Mouse (Mus musculus) ovary, adult 18-20 months (tissue): ENCODE results near the gene Gm49337.
"Not testable (repeated sequence)": the region's sequence is repeated elsewhere in the genome, so short reads cannot be mapped to it uniquely, and the experiment has no call there.

Source experiments
- DNase-seq: peaks from one replicate; pipeline ENCODE4 v3.0.0; 2022; ENCODE audit warnings: low spot score, mixed read lengths

The Gm49337 gene

DNA sequence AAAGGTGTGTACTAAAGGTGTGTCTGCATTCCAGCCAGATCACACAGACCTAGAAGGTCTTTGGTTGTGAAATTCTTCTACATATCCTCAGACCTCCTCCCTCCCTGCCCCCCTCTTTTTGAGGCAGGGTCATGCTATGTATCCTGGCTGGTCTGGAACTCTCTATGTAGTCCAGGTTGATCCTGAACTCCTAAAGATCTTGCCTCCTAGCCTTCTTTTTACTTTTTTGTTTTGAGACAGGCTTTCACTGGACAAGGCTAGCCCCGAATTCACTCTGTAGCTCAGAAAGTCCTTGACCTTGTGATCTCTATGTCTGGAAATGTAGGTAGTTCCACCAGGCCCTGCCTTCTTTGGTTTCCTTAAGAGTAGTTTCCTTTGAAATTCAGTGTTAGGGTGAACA lies 35.7 kb downstream of the Gm49337 start:
- no peak for DNase-seq

DNA sequence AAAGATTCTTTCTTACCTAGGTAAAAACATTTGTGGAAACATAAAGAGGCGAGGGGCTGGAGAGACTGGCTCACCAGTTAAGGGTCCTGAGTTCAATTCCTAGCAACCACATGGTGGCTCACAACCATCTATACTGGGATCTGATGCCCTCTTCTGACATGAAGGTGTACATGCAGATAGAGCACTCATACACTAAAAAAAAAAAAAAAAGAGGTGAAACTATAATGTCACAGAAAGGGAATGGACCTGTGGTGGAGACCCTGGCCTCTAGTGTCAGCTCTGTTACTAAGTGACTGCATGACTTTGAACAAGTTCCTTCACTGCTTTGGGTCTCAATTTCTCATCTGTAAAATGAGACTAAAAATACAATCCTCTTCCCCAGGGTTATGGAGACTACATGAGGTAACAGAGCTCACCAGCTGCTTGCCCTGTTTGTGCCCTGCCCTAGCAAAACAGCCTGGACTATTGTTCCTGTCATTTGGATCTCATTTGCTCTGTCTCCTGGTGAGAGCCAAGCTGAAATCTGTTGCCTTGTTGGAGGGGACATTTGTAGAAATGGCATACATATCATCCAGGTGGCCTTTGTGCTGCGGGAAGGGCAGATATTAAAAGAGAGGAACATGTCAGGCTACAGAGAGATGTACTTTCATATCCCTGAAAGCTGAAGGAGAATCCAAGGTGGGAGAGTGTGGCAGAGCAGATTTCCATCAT lies 42.9 kb downstream of the Gm49337 start:
- no peak for DNase-seq

DNA sequence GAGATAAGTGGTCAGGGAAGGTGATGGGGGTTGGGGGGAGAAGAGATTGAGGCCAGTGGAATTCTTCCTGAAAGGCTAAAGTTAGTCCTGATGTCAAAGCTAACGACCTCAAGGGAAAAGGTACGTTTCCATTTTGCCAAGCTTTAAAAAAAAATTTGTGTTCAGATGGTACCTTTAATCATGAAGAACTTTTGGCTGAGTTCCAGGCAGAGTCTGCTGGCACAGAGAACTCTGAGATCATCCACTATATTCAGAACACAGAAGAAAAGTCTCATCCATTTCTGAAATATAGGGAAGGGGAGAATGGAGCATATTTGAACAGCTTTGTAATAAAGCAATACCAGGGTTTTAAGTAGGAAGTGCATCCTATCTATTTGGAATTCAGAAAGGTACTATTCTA lies 43.9 kb downstream of the Gm49337 start:
- DNase-seq, result no peak

DNA sequence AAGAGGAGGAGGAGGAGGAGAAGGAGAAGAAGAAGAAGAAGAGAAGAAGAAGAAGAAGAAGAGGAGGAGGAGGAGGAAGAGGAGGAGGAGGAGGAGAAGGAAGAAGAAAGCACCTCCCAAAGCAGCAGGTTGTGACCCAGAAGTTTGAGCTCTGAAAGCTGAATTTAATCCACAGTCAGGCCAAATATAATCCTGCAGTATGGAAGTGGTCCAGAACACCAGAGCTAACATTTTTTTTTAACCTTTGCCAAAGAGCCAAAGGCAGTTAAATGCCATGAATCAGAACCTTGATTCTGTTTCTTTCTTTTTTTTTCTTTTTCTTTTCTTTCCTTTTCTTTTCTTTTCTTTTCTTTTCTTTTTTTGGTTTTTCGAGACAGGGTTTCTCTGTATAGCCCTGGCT lies 44.5 kb downstream of the Gm49337 start:
- not testable (repeated sequence) for DNase-seq

DNA sequence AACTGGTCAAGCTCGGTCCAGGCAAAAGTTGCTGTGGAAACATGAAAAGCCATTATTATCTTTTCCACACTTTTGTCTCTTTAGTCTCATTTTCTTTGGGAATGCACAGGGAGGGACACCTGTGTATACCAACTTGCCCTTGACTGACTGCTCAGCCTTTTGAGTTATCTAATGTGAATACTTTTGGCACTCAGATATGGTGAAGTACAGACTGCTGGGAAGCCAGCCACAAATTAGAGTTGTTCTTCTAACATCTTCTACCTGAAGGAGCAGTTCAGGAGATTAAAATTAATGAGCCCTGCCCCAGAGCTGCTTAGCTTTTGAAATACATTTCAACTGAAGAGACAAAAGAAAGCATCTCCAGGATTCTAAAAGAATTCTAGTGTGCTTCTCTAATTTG lies 45.9 kb downstream of the Gm49337 start:
- DNase-seq, result no peak

DNA sequence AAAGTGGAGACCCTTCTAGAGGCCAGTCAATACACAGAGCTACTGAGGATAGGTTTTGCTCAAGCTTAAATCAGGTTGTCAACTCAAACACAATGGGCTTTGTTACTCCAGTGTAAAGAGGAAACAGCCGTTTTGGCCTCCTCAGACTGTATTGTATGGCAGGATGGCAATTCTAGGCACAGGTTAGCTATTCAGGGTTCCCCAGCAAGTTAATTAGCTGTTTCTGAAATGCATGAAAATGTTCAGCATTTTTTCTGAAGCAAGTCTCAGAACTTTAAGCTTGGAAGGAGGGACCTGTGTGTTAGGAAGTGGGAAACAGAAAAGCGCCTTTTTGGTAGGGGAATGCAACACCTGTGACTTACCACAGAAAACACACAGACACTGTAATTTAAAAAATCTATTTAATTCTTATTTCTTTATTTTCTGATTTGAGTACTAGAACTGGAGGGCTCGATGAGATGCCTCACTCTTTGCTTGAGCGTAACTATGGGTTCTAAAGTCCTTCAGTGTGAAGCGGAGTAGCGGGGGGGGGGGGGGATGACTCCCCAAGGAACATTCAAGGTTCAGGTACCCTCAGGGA lies 47.0 kb downstream of the Gm49337 start:
- DNase-seq, result no peak

DNA sequence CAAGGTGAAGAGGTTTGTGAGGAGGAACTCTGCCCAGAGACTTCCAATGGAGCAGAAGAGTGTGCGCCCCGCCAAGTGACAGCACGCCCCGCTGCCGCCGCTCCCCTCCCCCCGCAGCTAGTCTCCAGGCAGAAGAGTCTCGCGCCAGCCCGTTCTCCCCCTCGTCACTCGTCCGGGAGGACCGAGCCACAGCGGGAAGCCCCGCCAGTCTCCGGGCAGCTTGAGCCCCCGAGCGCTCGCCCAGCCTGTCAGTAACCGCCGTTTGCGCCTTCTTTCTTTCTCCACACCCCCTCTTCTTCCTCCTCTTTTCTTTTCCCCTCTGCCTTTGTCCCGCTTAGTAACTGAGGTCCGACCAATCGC lies 47.6 kb downstream of the Gm49337 start:
- DNase-seq, result no peak

DNA sequence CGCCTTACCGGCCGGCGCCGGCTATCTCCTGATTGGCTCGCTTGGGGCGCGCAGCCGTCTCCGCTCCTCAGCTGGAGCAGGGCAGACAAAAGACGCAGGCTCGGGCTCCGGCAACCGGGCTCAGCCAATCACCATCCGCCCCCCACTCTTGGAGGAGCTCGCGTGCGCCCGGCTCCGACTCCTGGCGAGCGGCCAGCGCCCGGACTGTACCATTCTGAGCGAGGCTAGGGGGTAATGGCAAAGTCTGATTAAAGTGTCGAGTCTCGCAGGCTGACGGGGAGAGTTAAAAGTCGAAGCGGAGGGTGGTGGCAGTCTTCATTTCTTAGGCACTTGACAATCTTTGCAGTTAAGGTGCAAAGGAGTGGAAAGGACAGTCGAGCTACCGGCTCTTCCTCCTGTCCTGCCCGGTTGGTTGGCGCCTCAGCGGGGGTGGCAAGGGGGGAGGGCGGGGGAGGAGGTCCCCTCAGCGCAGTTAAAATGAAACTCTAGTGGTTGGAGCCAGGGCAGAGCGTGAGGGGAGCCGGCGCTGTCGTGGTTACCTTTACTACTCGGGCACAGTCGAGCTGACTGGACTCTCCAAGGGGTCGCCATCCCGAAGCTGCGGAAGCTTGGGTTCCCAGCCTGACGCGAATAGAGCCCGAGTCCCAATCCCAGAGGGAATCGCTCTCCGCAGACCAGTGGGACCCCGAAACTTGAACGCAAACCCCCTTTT lies 48.1 kb downstream of the Gm49337 start, which contains the start of gene Pik3r3:
Gene Pik3r3 (plus strand): TSS at position 479 of the 712 bp plus-strand sequence.
- peak; percentile 98 for DNase-seq

DNA sequence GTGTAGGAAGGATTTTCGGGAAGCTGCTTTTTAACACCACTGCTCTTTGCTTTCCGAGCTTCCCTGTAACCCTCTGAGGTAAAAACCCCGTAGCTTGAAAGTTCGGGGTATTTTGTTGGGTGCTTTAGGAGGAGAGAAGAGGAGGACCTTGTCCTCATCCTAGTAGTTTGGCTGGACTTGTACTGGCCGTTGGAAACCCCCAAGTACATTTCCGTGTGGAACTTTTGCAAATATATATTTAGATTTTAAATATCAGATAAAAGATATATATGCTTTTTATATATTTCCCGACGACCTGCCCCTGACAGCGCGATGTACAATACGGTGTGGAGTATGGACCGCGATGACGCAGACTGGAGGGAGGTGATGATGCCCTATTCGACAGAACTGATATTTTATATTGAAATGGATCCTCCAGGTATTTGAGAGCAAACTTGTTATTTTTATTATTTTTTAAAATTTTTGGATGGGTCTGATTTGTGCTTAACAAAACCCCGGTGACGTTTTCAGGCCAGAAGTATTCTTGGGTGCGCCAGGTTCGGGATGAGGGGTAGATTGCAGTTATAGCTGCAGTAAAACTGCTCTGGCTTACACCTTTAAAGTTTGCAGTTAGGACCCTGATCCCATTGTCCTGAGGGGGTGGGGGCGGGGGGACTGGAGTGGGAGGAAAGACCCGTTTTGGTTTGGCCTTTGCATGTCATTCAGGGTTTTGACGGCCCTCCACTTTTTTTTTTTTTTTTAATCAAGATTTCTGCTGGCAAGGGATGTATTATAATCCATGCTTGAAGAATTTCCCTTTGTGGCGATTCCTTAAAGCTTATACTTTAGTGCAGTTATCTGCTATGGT lies 49.0 kb downstream of the Gm49337 start:
- no peak for DNase-seq

DNA sequence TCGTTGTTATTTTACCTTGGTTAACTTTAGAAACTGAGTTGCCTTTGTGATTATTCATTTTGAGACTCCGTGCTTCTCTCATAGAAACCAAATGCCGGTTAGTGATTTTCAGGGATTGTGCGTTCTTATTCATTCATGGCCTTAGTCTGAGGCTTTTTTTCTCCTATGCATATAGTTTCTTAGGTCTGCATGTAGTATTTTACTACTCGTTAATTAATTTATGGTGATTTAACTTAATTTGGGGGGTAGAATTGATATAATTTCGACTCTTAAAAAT lies 49.6 kb downstream of the Gm49337 start:
- DNase-seq, result no peak

DNA sequence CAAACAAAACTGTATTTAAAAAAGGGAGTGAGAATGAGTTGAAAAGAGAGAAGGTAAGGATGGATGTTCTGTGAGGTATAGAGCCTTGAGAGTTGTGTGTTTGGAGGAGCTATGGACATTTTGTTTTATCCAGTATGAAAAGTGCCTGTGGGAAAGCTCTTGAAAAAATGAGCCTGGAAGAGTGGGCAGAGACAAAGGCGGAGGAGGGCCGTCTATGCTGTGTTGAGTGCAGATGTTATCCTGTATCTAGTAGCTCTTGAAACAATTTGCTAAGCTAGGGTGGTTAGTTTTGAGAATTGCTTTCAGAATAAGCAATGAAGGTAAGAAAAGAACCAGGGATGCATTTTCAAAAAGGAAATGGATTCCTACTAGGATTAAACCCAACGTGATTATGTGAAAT lies 70.2 kb downstream of the Gm49337 start:
- no peak for DNase-seq

DNA sequence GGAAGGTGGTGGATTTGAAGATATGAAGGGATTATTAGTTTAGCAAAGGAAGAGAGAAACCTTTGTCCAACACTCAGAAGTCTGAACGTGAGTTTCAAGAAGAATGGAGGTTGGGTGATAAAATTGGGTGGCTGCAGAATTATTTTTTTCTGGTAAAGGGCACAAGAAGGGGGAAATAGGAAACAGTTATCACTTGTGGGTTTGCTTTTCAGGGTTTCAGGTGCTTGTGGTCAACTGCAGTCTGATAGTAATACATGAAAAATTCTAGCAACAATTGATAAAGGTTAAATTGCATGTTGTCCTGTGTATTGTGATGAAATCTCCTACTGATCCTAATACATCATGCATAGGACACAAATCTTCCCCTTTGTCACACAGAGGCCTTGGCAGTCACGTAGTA lies 71.1 kb downstream of the Gm49337 start:
- no peak for DNase-seq

DNA sequence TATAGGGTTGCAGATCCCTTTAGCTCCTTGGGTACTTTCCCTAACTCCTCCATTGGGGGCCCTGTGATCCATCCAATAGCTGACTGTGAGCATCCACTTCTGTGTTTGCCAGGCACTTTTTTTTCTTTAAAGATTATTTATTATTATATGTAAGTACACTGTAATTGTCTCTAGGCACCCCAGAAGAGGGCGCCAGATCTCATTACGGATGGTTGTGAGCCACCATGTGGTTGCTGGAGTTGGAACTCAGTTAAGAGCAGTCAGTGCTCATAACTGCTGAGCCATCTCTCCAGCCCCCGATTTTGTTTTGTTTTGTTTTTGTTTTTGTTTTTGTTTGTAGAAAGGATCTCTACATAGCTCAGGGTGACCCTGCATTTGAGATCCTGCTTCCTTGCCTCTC lies 72.7 kb downstream of the Gm49337 start:
- DNase-seq, result not testable (repeated sequence)

DNA sequence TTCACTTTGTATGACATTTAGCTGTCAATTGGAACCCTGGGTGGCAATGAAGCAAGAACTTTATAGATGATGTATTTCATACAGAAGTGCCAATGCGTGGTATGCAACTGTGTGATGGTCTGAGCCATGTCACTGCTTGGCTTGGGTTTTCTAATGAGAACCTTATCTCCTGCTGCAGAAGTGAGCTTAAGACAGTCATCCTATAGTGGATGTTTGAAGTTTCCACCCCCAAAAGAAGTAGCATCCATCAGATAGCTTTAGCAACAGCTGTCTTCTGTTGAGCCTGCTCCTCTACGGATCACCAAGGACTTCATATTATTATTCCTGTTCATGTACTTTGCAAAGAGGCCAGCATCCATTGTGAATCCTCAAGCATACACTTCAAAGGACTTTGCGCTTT lies 76.8 kb downstream of the Gm49337 start:
- no peak for DNase-seq

DNA sequence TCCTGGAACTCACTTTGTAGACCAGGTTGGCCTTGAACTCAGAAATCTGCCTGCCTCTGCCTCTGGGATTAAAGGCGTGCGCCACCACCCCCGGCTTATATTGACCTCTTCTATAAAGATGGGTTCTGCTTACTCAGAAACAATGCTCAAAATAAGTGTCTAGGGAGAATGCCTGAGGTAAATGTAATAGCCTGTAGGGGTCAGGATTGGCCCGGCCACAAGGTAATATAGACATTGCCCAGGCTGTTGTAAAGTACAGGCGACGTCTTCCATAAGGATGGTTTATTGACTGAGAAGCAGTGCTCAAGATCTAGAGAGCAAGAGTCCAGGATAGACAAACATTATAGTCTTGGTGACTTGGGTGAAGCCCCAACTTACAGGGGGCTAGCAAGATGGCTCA lies 95.0 kb downstream of the Gm49337 start:
- DNase-seq, result no peak

DNA sequence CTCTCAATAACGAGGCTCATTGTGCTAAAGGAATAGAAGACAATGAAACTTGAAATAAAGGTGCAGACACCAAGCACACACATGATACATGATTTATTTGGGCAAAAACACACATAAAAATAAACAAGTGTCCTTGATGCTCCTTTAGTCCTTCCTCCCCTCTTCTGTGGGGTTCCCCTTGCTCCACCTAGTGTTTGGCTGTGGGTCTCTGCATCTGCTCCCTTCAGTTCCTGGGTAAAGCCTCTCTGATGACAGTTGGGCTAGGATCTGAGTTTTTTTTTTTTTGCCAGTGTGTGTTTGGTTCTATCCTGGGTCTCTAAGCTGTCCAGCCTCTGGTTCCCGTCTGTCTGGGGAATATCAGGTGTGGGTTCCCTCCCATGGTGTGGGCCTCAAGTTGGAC lies 109.0 kb downstream of the Gm49337 start:
- no peak for DNase-seq

DNA sequence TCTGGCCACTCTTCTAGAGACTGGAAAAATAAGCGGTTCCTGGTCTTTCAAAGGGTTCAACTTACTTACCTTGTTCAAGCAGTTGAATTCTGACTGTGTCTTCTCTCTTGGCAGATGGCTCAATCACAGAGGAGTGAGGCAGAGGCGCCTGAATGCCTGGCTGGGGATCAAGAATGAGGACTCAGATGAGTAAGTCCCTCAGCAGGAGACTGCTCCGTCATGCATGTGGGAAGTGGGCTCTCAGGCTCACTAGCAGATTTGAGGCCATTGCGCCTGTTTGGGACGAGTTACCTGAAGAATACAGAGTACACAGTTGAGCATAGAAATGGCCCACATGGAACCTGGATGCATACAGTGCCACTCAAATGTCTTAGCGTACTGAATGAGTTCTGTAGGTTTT lies 118.4 kb downstream of the Gm49337 start:
- no peak for DNase-seq

DNA sequence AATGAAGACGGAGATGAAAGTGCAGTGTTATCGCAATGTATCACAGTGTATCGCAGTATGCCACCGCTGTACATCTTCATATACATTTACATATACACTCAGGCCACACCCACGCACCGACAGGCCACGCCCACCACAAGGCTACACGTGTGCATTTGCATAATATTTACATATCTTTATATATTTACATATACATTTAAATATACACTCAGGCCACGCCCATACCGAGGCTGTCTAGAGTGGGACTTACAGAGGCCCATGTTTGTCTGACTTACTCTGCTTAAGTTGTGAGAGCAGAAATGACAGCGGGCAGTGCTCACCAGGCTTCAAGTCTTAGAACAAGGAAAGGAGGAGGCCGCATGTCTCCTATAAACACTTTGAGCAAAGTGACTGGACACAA lies 120.1 kb downstream of the Gm49337 start:
- no peak for DNase-seq

DNA sequence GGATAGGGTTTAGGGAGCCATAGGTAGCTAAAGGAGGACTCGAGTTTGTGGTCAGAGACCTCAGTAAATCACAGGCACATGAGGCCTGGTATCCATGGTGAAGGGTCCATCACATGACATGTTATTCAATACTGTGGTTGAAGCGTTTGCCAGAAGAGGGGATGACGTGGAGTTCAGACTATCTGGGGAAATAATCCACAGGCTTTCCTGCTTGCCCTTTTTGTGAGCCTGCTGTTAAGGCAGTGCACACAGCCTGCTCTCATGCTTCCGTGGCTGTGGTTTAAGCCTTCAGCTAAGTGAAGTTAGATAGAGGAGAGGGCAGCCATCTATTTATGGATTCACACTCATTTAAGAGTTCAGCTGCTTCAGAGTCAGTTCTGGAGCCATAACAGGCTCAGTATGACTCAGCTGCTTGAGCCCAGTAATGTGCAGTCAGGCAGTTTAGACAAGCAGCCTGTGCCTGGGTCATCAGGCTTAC lies 127.7 kb downstream of the Gm49337 start:
- peak; percentile 15 for DNase-seq

DNA sequence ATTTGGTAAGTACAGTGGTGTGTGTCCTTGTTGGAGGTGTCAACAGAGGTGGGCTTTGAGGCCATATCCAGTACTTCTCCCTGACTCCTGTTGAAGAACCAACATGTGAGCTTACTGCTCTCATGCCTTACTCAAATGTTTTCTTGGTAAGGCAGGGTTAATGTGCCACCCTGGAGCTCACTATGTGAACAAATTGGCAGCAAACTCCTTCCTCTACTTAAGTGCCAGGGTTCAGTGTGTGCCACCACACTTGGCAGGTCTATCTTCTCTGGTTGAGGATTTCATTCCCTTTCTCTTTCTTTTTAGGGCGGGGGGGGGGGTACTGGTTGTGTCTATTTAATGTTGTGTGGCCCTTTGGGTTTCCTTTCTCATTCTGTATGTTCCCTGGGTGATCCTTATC lies 131.4 kb downstream of the Gm49337 start:
- DNase-seq, result no peak

DNA sequence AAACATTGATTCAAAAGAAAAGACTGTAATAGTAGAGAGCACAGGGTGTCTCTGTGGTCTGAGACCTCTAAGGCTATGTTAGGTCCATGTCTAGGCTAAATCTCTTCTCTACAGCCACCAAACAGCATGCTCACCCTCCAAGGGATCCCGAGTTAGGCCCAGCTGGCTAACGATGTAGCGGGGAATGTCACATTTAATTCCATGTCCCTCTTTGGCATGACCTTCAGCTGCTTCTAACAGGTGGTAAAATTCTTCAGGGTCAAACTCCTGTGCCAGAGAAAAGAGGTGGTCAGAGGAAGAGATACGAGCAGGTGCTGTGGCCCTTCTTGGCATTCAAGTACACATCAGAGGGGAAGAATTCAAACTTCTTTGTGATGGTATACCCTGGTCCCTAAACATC lies 144.4 kb downstream of the Gm49337 start:
- no peak for DNase-seq

DNA sequence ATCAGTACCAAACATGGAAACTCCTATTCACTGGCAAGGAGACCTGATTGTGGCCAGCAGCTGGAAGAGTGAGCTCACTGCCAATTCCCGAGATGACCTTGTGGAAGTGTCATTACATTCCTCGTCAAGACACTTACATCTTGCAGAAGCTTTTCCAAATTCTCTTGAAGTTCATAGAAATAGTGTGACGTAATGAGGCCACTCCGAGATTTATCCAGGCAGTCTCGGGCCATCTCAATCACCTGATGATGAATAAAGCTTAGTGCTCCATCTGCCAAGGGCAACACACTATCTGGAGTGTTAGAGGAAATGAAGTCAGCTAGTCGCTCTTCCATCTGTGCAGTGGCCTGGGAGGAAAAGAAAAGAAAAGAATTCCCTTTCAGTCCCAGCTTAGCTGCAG lies 148.9 kb downstream of the Gm49337 start:
- no peak for DNase-seq

DNA sequence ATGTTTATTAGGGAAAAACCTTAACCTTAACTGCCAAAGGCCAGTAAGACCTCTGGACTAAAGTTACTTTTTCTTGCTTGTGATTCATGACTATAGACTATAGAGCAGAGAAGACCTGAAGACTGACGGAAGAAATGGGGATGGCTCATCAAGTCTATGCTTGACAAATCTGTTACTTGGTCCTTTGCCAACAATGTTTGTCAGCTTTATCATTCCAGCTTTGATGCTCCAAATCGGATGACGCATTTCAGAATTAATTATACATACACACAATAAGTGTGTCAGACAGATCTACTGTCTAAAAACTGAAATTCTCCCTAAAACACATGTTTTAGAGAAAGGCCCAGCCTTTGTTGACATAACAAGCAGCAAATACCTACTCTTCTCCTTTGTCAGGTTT lies 156.1 kb downstream of the Gm49337 start:
- DNase-seq, result no peak
